Mouse (Mus musculus) lung, embryonic 14.5 days (tissue): Measurements from ENCODE around the gene C1qtnf5. TPM values are rescaled to one million over a fixed set of nuclear protein-coding genes. Genes with fewer than 3 reads are reported as not detected.
"Not testable (repeated sequence)": the region's sequence is repeated elsewhere in the genome, so short reads cannot be mapped to it uniquely, and the experiment has no call there.

Experiments
- ATAC-seq: fragments of 200-750 bp; cut with Nextera tagmentation; 2 replicates; pipeline ENCODE4 v1.8.0; 2017; ENCODE audit warnings: mild to moderate bottlenecking, moderate TSS enrichment, moderate library complexity; ENCODE audit not compliant: insufficient read depth
- DNase-seq: peaks from one replicate; pipeline ENCODE4 v3.0.0-alpha.2; 2015
- H3K27ac ChIP-seq: fragments of 300-500 bp; sonication (generic); 2 replicates; pipeline ENCODE4 v1.5.1; 2014; ENCODE audit warnings: low read depth, mild to moderate bottlenecking, moderate library complexity
- H3K27me3 ChIP-seq: fragments of 300-500 bp; sonication (generic); 2 replicates; pipeline ENCODE4 v1.6.1; 2014; ENCODE audit warnings: low read length, control low read depth; ENCODE audit not compliant: insufficient read depth
- H3K36me3 ChIP-seq: fragments of 300-500 bp; sonication (generic); 2 replicates; pipeline ENCODE4 v1.6.1; 2014; ENCODE audit warnings: control low read depth; ENCODE audit not compliant: insufficient read depth
- H3K4me1 ChIP-seq: fragments of 300-500 bp; sonication (generic); 2 replicates; pipeline ENCODE4 v1.6.1; 2014; ENCODE audit warnings: antibody characterized with exemption, control low read depth; ENCODE audit not compliant: insufficient read depth
- H3K4me2 ChIP-seq: fragments of 300-500 bp; sonication (generic); 2 replicates; pipeline ENCODE4 v1.6.1; 2014; ENCODE audit warnings: mild to moderate bottlenecking
- H3K4me3 ChIP-seq: fragments of 300-500 bp; sonication (generic); 2 replicates; pipeline ENCODE4 v1.5.1; 2014; ENCODE audit warnings: low read depth, low read length
- H3K9ac ChIP-seq: fragments of 300-500 bp; sonication (generic); 2 replicates; pipeline ENCODE4 v1.6.1; 2014
- H3K9me3 ChIP-seq: fragments of 300-500 bp; sonication (generic); 2 replicates; pipeline ENCODE4 v1.6.1; 2016; ENCODE audit warnings: low read depth, low read length, control low read depth
- CTCF ChIP-seq: IDR thresholded peaks from 2 replicates; pipeline ENCODE4 v1.5.1; 2016; ENCODE audit warnings: antibody characterized with exemption, low read depth
- WGBS: fragments of 180-500 bp; shearing (Covaris S2); extraction: QIAGEN DNeasy Blood & Tissue Kit; methylation state at CpG from one replicate; pipeline ENCODE4 v1.1.7; 2014; 5-methylcytosine and 5-hydroxymethylcytosine counted together
- polyA plus RNA-seq: library from polyadenylated mRNA; unstranded; fragments of >200 nt; fragmentation: Nextera tagmentation; extraction: Ambion mirVana; gene quantifications from 2 replicates; pipeline ENCODE4 v1.2.1, GENCODE M21; 2014

C1qtnf5 gene
- polyA plus RNA-seq, 1 experiment from 2014 or later, result 5.0 TPM

- 0 out of 2 replicates have a peak overlapping the region, but pooled peaks have one; percentile 91 for H3K27ac ChIP-seq
- 90% methylated on average over 7 of the region's 7 CpGs for WGBS
- no peak for DNase-seq
Measured at GRCm38 (mm10) chr9:44106182-44106581, 863 bp upstream of the C1qtnf5 start.

GRCm38 (mm10) chr9:44106596-44106995, 449 bp upstream of the C1qtnf5 start:
- WGBS, result 60% methylated on average over 4 of the region's 4 CpGs
- H3K27me3 ChIP-seq, result no peaks in the 10 kb centered on the region
- peaks cover 27% of the 10 kb centered on the region for H3K4me1 ChIP-seq
- H3K27ac ChIP-seq, result peak overlapping the region; percentile 91
- no peak for DNase-seq
- no peak overlapping the region for H3K9ac ChIP-seq
- no peak for TF ChIP-seq CTCF
- ATAC-seq, result no peak
- H3K4me2 ChIP-seq, result peak overlapping the region; percentile 59; the same call in 1 of the 2 replicates
- no peak overlapping the region for H3K4me3 ChIP-seq
- peaks cover 47% of the 10 kb centered on the region for H3K36me3 ChIP-seq
- no peaks in the 10 kb centered on the region for H3K9me3 ChIP-seq

More at GRCm38 (mm10) chr9:44106182-44106581, 863 bp upstream of the C1qtnf5 start:
- ATAC-seq, result no peak
- TF ChIP-seq CTCF, result no peak
- Histone ChIP-seq H3K4me3 (no peak overlapping the region), H3K27me3 (no peaks in the 10 kb centered on the region), H3K9me3 (no peaks in the 10 kb centered on the region), H3K9ac (no peak overlapping the region), H3K4me1 (peaks cover 27% of the 10 kb centered on the region), H3K4me2 (no peak overlapping the region), H3K36me3 (peaks cover 47% of the 10 kb centered on the region)

GRCm38 (mm10) chr9:44107557-44108179, 623 bp downstream of the C1qtnf5 start:
- peaks cover 47% of the 10 kb centered on the region for H3K36me3 ChIP-seq
- peak overlapping the region; percentile 20; the same call in 1 of the 2 replicates for H3K9ac ChIP-seq
- H3K27me3 ChIP-seq, result no peaks in the 10 kb centered on the region
- H3K4me3 ChIP-seq, result peak overlapping the region; percentile 27
- H3K4me2 ChIP-seq, result peak overlapping the region; percentile 59
- peak; percentile 61 for DNase-seq
- 45% methylated on average over 25 of the region's 25 CpGs for WGBS
- peak; percentile 53 for TF ChIP-seq CTCF
- H3K9me3 ChIP-seq, result no peaks in the 10 kb centered on the region
- H3K27ac ChIP-seq, result peak overlapping the region; percentile 91
- peaks cover 27% of the 10 kb centered on the region for H3K4me1 ChIP-seq
- no peak; the same call in none of the 2 replicates for ATAC-seq

- Histone ChIP-seq H3K27me3 (no peaks in the 10 kb centered on the region), H3K4me1 (peaks cover 27% of the 10 kb centered on the region), H3K4me3 (peak overlapping the region; percentile 27; the same call in 1 of the 2 replicates), H3K36me3 (peaks cover 47% of the 10 kb centered on the region), H3K9me3 (no peaks in the 10 kb centered on the region), H3K27ac (no peak overlapping the region), H3K4me2 (peak overlapping the region; percentile 59), H3K9ac (no peak overlapping the region)
- WGBS, result 80% methylated on average over 31 of the region's 31 CpGs
- DNase-seq (no peak), ATAC-seq (no peak)
- TF ChIP-seq CTCF, result no peak
Measured at GRCm38 (mm10) chr9:44108269-44109055, 1.4 kb downstream of the C1qtnf5 start.

GRCm38 (mm10) chr9:44109360-44110095, 2.5 kb downstream of the C1qtnf5 start:
- Histone ChIP-seq H3K4me1 (peaks cover 27% of the 10 kb centered on the region), H3K4me3 (peak overlapping the region; percentile 27), H3K36me3 (peaks cover 41% of the 10 kb centered on the region), H3K9me3 (no peaks in the 10 kb centered on the region), H3K27ac (no peak overlapping the region), H3K27me3 (no peaks in the 10 kb centered on the region), H3K9ac (peak overlapping the region; percentile 41; the same call in 1 of the 2 replicates), H3K4me2 (peak overlapping the region; percentile 59)
- peak; percentile 87 for DNase-seq
- ATAC-seq, result no peak
- 18% methylated on average over 9 of the region's 9 CpGs for WGBS
- peak; percentile 85 for TF ChIP-seq CTCF

GRCm38 (mm10) chr9:44111909-44112308, 4.9 kb downstream of the C1qtnf5 start:
- Histone ChIP-seq H3K36me3 (peaks cover 29% of the 10 kb centered on the region), H3K4me2 (peak overlapping the region; percentile 60), H3K4me1 (peaks cover 21% of the 10 kb centered on the region), H3K4me3 (peak overlapping the region; percentile 74; the same call in 1 of the 2 replicates)
- H3K9me3 ChIP-seq, H3K9ac ChIP-seq, H3K27ac ChIP-seq, H3K27me3 ChIP-seq, ATAC-seq, DNase-seq: not testable (repeated sequence)
- 48% methylated on average over 10 of the region's 12 CpGs for WGBS
